Mouse (Mus musculus): Measurements from ENCODE around the gene Gys2.

- TF ChIP-seq POLR2A (IDR thresholded peaks at IDR 0.05; ENCODE audit: borderline replicate concordance, extremely low read depth, low read depth, low read length) (no peak), CTCF (IDR thresholded peaks at IDR 0.05; ENCODE audit: insufficient read depth, low read length) (no peak)
Measured at GRCm38 (mm10) chr6:142477239-142477638, 4.3 kb upstream of the Gys2 start.
